Mouse (Mus musculus) liver, postnatal 0 days (tissue): ENCODE results near the gene Psd.

Experiments
- CTCF ChIP-seq: sonication (generic); IDR thresholded peaks from 2 replicates; pipeline ENCODE4 v1.5.1; 2016; ENCODE audit warnings: antibody characterized with exemption, low read depth
- EP300 ChIP-seq: IDR thresholded peaks from 2 replicates; pipeline ENCODE4 v1.6.1; 2016; ENCODE audit warnings: antibody characterized with exemption, low read depth, mild to moderate bottlenecking

- TF ChIP-seq CTCF (no peak), EP300 (no peak)
Measured at GRCm38 (mm10) chr19:46309651-46310305, 17.2 kb downstream of the Psd start.
